Mouse (Mus musculus) lung, embryonic 14.5 days (tissue): Measurements from ENCODE around the gene Cobl. TPM values are rescaled to one million over a fixed set of nuclear protein-coding genes. Genes with fewer than 3 reads are reported as not detected.

ENCODE experiments used
- ATAC-seq: fragments of 200-750 bp; cut with Nextera tagmentation; 2 replicates; pipeline ENCODE4 v1.8.0; 2017; ENCODE audit warnings: mild to moderate bottlenecking, moderate TSS enrichment, moderate library complexity; ENCODE audit not compliant: insufficient read depth
- DNase-seq: peaks from one replicate; pipeline ENCODE4 v3.0.0-alpha.2; 2015
- H3K27ac ChIP-seq: fragments of 300-500 bp; sonication (generic); 2 replicates; pipeline ENCODE4 v1.5.1; 2014; ENCODE audit warnings: low read depth, mild to moderate bottlenecking, moderate library complexity
- H3K27me3 ChIP-seq: fragments of 300-500 bp; sonication (generic); 2 replicates; pipeline ENCODE4 v1.6.1; 2014; ENCODE audit warnings: low read length, control low read depth; ENCODE audit not compliant: insufficient read depth
- H3K36me3 ChIP-seq: fragments of 300-500 bp; sonication (generic); 2 replicates; pipeline ENCODE4 v1.6.1; 2014; ENCODE audit warnings: control low read depth; ENCODE audit not compliant: insufficient read depth
- H3K4me1 ChIP-seq: fragments of 300-500 bp; sonication (generic); 2 replicates; pipeline ENCODE4 v1.6.1; 2014; ENCODE audit warnings: antibody characterized with exemption, control low read depth; ENCODE audit not compliant: insufficient read depth
- H3K4me2 ChIP-seq: fragments of 300-500 bp; sonication (generic); 2 replicates; pipeline ENCODE4 v1.6.1; 2014; ENCODE audit warnings: mild to moderate bottlenecking
- H3K4me3 ChIP-seq: fragments of 300-500 bp; sonication (generic); 2 replicates; pipeline ENCODE4 v1.5.1; 2014; ENCODE audit warnings: low read depth, low read length
- H3K9ac ChIP-seq: fragments of 300-500 bp; sonication (generic); 2 replicates; pipeline ENCODE4 v1.6.1; 2014
- H3K9me3 ChIP-seq: fragments of 300-500 bp; sonication (generic); 2 replicates; pipeline ENCODE4 v1.6.1; 2016; ENCODE audit warnings: low read depth, low read length, control low read depth
- CTCF ChIP-seq: IDR thresholded peaks from 2 replicates; pipeline ENCODE4 v1.5.1; 2016; ENCODE audit warnings: antibody characterized with exemption, low read depth
- WGBS: fragments of 180-500 bp; shearing (Covaris S2); extraction: QIAGEN DNeasy Blood & Tissue Kit; methylation state at CpG from one replicate; pipeline ENCODE4 v1.1.7; 2014; 5-methylcytosine and 5-hydroxymethylcytosine counted together
- polyA plus RNA-seq: library from polyadenylated mRNA; unstranded; fragments of >200 nt; fragmentation: Nextera tagmentation; extraction: Ambion mirVana; gene quantifications from 2 replicates; pipeline ENCODE4 v1.2.1, GENCODE M21; 2014

Gene Cobl
- 10.8 and 13.5 TPM in 2 replicates for polyA plus RNA-seq

DNA sequence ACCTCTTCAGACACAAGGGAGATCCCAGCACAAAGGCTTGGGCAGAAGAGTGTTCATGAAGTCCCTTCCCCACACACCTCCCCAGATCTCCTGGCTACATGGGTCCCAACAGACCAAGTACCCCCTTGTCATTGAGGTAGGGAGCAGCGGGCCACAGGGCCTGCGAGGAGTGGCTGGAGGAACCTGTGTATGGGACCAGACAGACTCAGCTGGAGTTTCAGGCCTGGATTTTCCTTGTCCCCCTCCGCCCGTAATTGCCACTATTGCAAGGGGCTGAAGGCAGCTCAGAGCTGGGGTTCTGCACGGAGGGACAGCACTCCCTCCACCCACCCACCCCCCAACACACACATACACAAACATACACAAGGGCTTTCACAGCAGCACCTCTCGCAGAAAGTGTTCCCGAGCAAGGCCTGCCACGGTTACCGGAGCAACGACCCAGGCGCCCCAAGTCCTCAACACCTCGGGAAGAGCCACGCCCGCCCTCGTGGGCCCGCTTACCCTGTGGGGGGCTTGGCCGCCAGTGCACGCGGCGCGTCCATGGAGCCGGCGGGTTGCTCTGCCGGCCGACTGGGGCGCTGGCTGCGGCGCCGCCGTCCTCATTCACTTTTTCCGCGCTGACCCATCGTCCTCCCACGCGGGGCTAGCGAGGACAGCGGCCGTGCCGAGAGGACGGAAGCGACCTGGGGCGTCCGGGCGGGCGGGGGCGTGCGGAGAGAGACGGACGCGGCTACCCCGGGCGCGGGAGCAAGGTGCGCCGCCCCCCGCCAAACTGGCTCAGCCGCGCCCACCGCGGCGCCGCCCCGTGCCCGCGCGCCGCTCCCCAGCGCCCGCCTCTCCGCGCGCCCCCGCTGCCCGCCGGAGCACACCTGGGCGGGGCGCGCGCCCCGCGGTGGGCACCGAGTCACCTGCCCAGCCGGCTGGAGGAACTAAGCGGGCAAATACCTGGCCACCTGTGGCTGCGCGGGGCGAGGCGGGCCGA is at the start of gene Cobl:
Cobl (minus strand) TSS at position 780 of the 982 bp plus-strand sequence.
- peak; percentile 70 for ATAC-seq
- peak within 1 kb of the TSS; percentile 54; the same call in 1 of the 2 replicates for H3K27ac ChIP-seq
- WGBS, result under 1% methylated on average over 65 of the region's 89 CpGs

DNA sequence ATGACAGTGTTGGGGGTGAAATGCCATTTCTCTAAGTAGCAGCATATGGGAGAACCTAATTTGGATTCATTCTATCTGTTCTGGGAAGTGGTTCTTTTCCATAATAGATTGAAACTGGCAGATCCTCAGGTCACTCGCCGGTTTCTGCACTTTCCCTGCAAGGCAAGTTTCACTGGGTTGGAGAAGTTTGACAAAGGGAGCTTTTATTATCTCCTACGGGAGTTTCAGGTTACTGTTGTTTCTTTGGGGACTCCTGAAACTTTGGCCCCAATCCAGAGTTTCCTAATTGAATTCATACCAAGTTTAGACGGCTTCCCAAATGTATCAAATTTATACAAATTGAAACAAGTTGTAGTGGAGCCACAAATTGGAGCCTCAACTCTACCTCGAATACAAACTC is 49.0 kb upstream of the Cobl start:
- H3K27ac ChIP-seq, result no peak overlapping the region; the same call in 1 of the 2 replicates
- no peaks in the 10 kb centered on the region for H3K27me3 ChIP-seq
- no peaks in the 10 kb centered on the region for H3K36me3 ChIP-seq
- no peak for TF ChIP-seq CTCF
- no peak overlapping the region for H3K9ac ChIP-seq
- ATAC-seq, result no peak
- H3K4me2 ChIP-seq, result no peak overlapping the region
- WGBS, result 24% methylated on average over 5 of the region's 5 CpGs
- no peak overlapping the region for H3K4me3 ChIP-seq
- DNase-seq, result peak; percentile 48
- no peaks in the 10 kb centered on the region for H3K4me1 ChIP-seq
- H3K9me3 ChIP-seq, result no peaks in the 10 kb centered on the region

More for the DNA sequence above, at the start of gene Cobl:
- peaks cover 18% of the 10 kb centered on the region for H3K27me3 ChIP-seq
- H3K4me3 ChIP-seq, result peak within 1 kb of the TSS; percentile 67
- H3K36me3 ChIP-seq, result no peaks in the 10 kb centered on the region
- H3K4me1 ChIP-seq, result no peaks in the 10 kb centered on the region
- H3K4me2 ChIP-seq, result peak within 1 kb of the TSS; percentile 93
- H3K9ac ChIP-seq, result peak within 1 kb of the TSS; percentile 65
- no peaks in the 10 kb centered on the region for H3K9me3 ChIP-seq
- peak; percentile 66 for DNase-seq
- TF ChIP-seq CTCF, result no peak

DNA sequence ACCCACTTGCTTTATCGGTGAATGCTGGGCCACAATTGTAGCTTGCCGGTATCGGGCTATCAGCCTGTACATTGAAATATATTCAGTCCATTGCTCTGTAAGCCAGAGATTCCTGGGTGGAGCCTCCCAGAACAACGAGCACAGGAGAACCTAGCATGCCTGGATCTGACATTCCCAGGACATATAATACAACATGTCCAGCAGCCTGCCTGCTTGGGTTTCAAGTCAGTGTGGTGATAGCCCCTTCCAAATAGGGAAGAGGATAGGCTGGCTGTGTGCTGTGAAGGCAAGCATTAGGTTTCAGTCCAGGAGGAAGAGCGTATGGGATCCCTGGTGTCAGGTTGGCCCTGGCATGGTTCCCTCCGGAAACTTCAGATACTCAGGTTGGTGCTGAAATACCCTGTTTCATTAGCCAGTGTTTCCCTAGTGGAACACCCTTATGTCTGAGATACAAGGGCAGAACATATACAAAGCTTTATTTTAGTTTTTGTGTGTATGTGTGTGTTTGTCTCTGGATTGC is 41.7 kb upstream of the Cobl start:
- Histone ChIP-seq H3K4me3 (no peak overlapping the region), H3K9ac (no peak overlapping the region), H3K4me1 (no peaks in the 10 kb centered on the region), H3K27me3 (no peaks in the 10 kb centered on the region), H3K27ac (no peak overlapping the region), H3K9me3 (no peaks in the 10 kb centered on the region), H3K36me3 (no peaks in the 10 kb centered on the region), H3K4me2 (no peak overlapping the region)
- WGBS, result 87% methylated on average over 6 of the region's 6 CpGs
- no peak for TF ChIP-seq CTCF
- DNase-seq (no peak), ATAC-seq (no peak)

- Histone ChIP-seq H3K27me3 (no peaks in the 10 kb centered on the region), H3K9me3 (no peaks in the 10 kb centered on the region), H3K27ac (no peak overlapping the region), H3K4me3 (no peak overlapping the region), H3K36me3 (no peaks in the 10 kb centered on the region), H3K4me1 (no peaks in the 10 kb centered on the region), H3K9ac (no peak overlapping the region), H3K4me2 (no peak overlapping the region)
- no peak for TF ChIP-seq CTCF
- ATAC-seq (no peak), DNase-seq (peak; percentile 56)
- 71% methylated on average over 4 of the region's 4 CpGs for WGBS
These were observed 39.0 kb upstream of the Cobl start for GRCm38 (mm10) chr11:12503756-12504155.

- Histone ChIP-seq H3K36me3 (no peaks in the 10 kb centered on the region), H3K4me3 (no peak overlapping the region), H3K9me3 (no peaks in the 10 kb centered on the region), H3K27me3 (no peaks in the 10 kb centered on the region), H3K27ac (no peak overlapping the region), H3K4me1 (no peaks in the 10 kb centered on the region), H3K9ac (no peak overlapping the region), H3K4me2 (no peak overlapping the region)
- TF ChIP-seq CTCF, result no peak
- DNase-seq (no peak), ATAC-seq (no peak)
- WGBS, result 72% methylated on average over 3 of the region's 3 CpGs
These were observed 37.0 kb upstream of the Cobl start for GRCm38 (mm10) chr11:12501721-12502120.

GRCm38 (mm10) chr11:12493791-12494190 is 29.0 kb upstream of the Cobl start:
- Histone ChIP-seq H3K4me1 (no peaks in the 10 kb centered on the region), H3K4me2 (no peak overlapping the region), H3K27ac (no peak overlapping the region), H3K9ac (no peak overlapping the region), H3K27me3 (no peaks in the 10 kb centered on the region), H3K36me3 (no peaks in the 10 kb centered on the region), H3K9me3 (no peaks in the 10 kb centered on the region), H3K4me3 (no peak overlapping the region)
- no peak for DNase-seq
- 0 out of 2 replicates have a peak, but pooled peaks have one; percentile 70 for ATAC-seq
- TF ChIP-seq CTCF, result no peak

DNA sequence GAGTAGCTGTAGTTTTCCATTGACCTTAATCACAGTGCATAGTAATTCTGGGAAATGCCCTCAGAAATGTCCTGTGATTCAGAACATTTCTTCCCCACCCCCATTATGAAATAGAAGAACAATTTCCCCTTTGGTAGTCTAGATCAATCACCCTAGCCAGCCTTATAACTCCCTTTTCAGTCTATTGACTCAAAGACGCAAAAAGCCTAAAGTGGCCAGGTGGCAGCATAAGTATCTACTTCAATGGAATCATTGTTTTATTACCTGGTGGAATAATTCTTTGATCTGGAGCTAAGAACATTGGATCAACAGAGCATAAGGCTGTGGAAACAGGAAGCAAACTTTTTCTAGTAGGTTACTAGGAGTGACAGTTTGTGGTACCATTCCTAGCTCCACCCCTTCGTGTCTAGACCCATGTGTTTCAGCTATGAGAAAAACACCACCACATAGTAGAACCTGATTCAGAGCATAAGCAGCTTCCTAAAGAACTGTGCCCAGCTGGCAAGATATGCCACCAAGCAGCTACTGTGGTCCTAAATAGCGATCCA is 15.2 kb upstream of the Cobl start:
- WGBS, result 75% methylated on average over 3 of the region's 3 CpGs
- Histone ChIP-seq H3K4me1 (no peaks in the 10 kb centered on the region), H3K9ac (no peak overlapping the region), H3K27me3 (no peaks in the 10 kb centered on the region), H3K36me3 (no peaks in the 10 kb centered on the region), H3K4me2 (no peak overlapping the region), H3K27ac (peak overlapping the region; percentile 46; the same call in 1 of the 2 replicates), H3K4me3 (no peak overlapping the region), H3K9me3 (no peaks in the 10 kb centered on the region)
- peak; percentile 56 for DNase-seq
- ATAC-seq, result peak; percentile 68; the same call in 1 of the 2 replicates
- no peak for TF ChIP-seq CTCF
